Mouse (Mus musculus) cerebellum, postnatal 10 days (tissue): ENCODE results near the gene Rasgef1a.
A peak's percentile ranks its signal among the peaks of the same experiment; 100 is the strongest.

Experiments used
- DNase-seq, 2 experiments: peaks; one replicate each; pipeline ENCODE4 v3.0.0; 2021; ENCODE audit warnings: mixed read lengths in 2 of 2

Rasgef1a gene

DNA sequence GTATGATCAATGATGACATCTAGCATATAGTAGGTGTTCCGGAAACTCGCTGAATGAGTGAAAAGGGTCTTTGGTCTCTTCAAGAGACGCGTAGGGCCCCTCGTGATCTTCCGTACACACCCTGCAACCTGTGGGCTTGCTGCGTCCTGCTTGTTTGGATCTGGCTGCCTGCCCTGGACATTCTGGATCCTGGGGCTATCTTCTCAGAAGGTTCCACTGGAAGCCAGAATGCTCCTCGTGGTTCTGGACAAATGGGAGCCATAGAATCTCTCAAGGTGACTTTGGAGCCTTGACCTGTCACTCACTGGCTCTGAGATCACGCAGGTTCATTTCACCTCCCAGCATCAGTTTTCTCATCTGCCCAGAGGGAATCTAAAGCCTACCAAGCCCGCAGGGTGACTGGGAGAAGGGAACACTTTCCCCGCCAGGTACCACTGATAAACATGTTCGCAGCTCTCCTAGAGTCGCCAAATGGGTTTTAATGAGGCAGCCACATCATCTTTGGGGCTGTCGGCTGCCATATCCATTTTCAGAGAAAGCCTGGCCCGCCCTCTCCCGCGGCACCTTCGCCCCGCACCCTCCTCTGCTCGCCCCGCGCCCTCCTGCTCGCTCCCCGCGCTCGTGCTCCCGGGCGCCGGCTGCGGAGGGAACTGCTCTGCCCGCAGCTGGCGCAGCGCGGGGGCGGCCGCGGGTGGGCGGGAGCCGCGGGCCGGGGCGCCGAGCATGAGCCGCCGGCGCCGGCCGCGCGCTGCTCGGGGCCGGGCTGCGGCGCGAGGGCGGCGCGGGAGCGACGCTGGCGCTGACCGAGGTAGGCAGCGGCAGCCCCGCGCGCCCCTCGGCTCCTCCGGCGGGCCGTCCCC, at the start of gene Rasgef1a:
Gene Rasgef1a, plus strand, starts transcription at position 683 of the 860 bp plus-strand sequence.
- peak; percentile 60 to 61 for DNase-seq

DNA sequence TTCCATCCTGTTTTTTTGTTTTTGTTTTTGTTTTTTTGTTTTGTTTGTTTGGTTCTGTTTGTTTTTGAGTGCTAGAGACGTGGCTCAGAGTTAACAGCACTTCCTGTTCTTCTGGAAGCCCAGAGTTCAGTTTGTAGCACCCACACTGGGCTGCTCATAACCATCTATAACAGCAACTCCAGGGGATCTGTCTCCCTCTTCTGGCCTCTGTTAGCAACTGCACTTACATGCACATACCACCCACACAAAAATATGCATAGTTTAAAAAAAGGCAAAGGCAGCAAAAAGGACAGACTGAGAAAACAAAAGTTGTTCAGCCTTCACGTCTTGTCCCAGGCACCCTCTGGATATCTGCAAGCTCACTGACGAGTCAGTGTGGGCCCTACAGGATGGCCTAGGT, 48.0 kb upstream of the Rasgef1a start:
- no peak for DNase-seq

DNA sequence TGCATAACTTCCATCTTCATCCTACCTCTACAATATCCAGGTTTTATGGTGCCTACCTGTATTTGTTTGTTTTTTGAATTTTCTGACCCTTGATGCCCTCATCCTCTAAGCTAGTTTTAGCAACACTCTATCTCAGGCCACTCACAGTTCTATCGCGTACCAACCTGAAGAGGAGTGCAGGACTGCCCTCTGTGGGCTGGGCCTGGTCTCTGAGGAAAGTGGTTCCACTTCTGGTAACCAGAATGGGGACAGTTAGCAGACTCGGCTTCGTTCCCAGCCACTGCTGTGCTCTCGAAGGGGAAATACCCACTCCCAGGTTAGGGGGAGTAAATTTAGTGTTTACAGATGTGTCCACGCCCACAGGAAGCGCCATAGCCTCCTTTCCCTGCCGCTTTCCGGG, 44.5 kb upstream of the Rasgef1a start:
- no peak for DNase-seq

DNA sequence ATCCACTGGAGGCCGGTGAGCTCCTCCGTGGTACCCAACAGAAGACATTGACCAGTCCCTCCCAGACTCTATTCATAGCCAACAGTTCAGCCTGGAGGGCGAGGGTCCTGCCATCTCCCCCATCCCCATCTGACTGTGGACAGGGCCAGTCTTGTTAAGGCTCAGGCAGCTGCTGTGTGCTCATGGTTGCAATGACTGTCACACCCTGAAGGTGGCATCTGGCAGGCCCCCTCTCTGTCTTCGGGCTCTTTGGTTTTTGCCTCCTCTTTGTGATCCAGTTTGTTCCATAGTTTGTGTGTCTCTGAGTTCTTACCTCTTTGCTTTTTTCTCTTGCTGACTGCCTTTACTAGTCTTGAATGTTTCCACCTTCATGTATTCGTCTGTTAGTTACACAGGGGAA, 24.1 kb upstream of the Rasgef1a start:
- DNase-seq: peak in 1 of 2 experiments; percentile 9

DNA sequence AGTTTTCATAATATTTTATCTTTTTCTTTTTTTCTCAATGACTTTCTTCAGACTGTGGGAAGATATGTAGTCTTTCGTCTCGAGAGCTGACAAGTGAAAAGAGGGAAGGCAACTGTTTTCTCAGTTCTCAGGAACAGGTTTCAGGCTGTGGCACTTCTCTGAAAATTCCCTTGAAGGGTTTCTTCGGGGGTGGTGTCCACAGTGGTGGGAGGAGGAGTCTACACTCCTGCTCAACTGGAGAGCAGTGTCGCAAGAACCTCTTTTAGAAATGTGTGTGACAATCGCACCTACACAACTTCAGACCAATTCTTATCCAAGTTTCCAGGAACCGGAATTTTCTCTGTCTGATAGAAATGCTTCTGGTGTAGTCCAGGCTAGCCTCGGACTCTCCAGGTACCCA, 22.0 kb upstream of the Rasgef1a start:
- DNase-seq: no peak

DNA sequence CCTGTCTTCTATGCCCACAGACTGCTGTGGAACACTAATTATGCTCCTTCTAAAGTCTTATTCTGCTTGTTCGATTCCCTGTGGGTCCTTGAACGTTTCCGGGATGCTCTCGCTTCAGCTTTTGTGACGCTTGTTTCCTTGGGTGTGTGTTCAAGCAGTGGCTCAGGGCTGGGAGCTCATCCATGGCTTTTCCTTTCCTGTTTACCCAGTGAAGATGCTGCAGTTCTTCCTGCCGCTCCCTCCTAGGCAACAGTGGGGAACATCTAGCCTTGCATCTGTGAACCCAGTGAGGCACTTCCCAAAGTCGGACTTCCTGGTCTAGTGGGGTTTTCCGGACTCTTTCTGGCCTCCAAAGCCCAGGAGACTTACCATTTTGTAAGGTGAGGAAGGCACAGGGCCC, 20.6 kb upstream of the Rasgef1a start:
- DNase-seq: no peak

DNA sequence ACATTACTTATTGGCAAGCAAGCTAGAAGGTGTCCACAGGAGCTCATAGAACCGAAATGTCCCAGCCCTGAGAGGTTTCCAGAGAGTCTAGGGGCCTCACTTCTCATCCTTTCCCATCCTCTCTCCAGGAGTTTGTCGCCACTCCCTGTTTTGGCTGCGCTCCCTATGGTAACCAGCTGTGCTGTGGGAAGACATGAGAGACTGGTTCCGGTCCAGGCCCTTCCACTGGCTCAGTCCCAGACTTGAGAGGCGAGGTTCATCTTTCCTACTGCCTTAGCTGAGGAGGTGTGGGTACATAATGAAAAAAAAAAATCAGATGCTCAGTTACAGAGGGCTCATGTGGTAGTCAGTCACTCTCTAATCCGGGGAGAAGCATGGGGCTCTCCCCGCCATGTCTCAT, 19.9 kb upstream of the Rasgef1a start:
- no peak for DNase-seq

DNA sequence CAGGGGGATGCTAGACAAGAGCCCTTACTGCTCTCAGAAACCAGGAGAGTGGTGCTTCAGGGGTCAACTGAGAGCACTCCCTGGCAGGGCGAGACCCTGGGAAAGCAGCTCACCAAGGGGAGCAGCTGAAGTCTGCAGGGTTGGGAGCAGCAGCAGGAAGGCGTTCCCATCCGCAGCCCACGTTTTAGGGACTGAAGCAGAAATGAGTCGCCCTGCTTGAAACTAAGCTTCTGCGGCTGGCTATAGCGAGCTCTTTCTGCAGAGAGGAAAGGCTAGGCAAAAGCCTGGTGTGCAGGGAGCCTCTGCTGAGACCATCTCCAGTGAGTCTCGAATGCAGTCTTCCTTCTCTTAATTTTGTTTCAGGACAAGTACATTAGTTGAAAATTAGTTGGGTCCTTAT, 19.3 kb upstream of the Rasgef1a start:
- DNase-seq: no peak

DNA sequence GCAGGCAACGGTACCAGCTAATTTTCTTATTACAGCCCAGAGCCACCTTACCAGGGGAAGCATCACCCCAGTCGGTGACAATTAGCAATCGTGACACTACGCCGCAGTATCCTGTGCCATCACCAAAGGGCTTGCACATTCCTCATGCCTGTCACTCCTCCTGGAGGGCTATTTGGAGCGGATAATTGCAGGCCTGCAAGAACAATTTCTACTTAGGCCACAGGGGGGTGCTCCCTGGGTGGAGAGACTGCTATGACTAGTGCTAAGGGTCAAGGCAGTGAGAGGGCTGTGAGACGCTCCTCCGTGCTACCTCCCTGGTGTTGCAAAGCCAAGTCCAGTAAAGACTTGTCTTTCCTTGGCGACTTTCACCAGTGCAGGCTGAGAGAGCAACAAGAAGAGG, 16.1 kb upstream of the Rasgef1a start:
- DNase-seq: peak; percentile 42 to 57

DNA sequence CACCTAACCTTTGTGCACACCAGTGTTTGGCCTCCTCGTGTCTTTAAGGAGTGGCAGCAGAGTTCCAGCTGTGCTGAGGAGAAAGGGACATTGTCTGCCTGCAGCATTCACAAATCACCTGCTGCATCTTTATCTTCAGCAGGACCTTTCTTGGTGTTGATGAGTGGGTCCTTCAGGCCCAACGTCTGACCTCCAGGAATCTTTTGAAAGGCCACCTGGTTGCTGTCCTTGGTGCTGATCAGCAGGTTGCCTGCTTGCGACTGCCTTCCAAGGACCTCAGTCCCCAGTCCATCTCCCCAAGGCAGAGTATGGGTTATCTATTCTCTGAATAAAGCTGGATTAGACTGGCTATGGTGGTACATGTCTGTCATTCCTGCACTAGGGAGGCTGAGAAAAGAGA, 10.0 kb upstream of the Rasgef1a start:
- DNase-seq: no peak

DNA sequence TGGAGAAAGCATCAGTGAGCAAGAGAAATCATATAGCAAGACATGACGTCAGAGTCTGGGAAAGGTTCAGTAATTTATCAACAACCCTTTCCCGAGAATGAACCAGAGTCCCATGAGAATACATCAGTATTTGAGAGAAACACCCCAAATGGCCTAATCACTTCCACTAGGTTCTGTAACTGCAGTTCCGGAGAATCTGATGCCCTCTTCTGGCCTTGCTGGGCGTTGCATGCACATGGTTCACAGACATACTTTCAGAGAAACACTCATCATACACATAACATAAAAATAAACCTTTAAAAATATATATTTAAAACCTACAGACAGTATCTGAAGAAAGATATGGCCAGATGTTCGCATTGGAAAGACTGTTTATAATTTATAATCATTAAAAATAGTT, 3.9 kb upstream of the Rasgef1a start:
- DNase-seq: peak; percentile 60 to 77

DNA sequence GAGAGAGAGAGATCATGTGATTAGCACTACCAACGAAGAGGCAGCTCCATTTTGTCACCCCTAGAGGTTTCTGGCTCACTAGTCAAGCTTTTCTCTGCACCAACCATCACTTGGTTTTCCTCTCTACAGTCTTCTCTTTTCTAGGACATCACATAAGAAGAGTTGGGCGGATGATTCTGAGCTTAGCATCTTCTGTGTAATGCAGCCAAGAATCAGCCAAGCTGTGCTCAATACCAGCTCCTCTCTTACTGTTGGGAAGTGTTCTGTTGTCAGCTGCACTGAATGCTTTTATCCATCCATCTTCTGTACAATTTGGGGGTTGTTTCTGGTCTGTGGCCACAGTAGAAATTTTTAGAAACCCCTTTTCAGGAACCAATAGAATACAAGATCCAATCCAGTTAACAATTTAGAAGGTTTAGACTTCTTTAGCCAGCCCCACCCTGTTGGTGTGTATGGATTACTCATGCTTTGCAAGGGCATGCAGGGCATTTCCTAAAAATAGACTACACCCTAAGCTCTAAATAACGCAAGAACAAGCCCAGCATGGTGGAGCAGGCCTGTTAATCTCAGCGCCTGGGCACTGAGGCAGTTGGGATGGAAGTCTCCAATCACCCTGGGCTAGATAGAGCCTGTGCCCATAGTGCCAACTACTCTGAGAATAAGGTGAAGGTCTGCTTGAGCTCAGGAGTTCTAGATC, 3.2 kb upstream of the Rasgef1a start:
- no peak for DNase-seq

DNA sequence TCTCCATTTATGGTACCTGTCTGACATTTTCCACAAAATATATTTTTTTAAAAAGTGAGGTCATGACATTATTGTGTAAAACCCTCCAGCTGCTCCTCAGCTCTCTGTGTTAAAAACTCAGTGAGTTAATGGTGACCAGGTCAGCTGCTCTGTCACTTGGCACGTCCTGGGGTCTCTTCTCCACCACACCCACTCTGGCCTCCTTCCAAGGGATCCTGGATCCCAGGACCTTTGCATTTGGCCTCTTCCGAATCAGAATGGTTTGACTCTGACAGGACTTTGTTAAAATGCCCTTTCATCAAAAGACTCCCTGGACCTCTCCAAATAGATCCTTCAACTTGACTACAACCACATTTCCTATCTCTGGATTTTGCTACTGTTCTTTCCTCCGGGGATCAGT, 982 bp upstream of the Rasgef1a start:
- peak; percentile 53 to 58 for DNase-seq

DNA sequence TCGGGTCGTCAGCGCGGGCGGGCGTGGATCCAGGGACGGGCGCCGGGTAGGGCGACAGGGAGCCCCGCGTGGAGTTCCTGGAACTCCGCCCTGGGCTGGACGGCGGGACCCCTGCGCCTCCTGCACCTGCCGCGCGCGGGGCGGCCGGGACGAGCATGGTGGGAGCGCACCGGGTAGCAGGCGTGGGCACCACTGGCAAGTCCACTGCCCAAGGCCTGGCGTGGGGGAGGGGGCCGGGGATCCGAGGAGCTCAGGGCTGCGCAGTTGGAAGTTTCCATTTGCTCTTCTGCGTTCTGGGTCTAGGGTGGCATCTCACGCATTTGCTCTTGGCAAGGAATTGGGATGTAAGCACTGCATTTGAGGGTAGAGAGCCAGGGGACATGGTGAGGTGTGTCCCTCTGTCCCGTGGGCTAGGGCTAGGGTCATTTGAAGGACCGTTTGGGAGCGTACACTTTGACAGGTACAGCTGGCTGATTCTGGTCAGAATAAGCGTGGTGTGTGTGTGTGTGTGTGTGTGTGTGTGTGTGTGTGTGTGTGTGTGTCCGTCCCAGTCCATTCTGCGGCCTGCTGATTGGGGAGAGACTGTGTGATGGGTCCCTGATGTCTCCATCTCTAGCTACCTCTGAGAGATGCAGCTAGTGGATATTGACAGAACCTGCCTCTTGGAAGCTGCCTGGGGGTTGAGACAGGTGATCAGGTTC, 528 bp downstream of the Rasgef1a start:
- peak; percentile 69 to 74 for DNase-seq

DNA sequence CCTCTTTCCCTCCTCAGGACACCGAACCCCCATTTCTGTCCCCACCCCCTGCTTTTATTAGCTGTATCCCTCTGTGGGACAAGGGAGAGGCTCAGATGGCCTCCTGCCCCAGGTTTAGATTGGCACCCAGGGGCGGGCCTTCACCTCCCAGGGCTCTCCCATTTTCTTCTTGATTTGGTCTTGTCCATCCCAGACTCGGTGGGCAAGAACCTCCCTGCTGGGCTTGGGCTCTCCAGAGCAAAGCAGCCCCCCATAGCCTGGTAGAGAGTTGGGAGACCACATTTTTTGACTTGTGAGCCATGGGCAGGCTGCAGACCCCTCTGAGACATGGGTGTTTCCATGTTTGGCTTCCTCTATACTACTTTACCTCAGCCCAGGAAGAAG, 1.1 kb downstream of the Rasgef1a start:
- DNase-seq: peak; percentile 22 to 25

DNA sequence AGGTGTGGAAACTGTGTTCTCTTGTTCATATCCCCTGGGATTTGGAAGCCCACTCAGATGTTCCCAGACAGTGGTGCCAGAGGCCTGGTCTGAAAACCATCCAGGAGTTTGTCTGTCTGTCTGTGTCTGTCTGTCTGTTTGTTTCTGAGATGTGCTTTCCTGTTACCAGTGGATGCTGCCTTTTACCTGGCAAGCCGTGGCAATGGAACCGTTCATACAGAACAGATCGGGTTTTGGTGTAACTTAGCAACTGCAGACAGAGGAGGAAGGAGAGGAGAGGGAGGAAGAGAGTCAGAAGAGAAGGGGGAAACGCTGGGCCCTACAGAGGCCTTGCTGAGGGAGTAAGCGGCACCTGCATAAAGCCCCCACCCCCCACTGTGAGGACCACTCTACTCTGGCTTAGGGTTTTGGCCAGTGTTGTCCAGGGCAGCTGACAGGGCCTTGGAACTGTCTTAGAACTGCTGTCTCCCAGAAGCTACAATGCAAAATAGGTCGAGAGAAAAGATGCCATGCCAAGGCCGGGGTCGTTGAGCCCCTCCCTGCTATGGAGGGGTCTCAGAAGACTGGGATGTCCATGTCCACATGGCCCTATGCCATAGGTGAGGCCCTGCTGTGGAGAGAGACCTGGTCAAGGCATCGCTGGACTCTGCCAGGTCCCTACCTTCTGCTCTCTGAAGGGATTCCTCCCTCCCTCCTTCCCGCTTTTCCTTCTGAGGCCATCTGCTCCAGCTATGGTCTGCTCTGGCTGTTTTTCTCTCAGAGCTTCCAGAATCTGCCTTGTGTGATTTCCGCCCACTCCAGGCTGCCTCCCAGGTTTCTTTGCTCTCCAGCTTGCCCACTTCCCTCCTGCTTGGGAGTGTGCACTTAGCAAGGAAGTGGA, 2.0 kb downstream of the Rasgef1a start:
- DNase-seq: peak; percentile 74 to 82

DNA sequence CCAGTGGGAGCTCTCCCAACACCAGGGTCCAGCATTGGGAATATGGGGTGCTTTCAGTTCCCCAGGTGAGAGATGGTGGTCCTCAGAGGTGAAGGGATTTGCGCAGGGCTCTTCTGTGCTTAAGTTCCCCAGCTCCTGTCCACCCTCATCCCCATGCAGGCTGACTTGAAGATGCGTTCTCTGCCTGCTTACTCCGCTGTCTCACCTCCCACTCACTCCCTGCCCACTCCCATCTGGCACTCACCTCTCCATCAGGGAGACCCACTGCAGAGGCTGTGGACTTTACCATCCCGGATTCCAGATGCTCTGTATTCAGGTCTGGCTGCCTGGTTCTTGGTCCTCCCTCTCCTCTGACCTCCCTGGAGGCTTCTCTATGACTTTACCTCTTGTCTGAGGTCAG, 3.6 kb downstream of the Rasgef1a start:
- no peak for DNase-seq

DNA sequence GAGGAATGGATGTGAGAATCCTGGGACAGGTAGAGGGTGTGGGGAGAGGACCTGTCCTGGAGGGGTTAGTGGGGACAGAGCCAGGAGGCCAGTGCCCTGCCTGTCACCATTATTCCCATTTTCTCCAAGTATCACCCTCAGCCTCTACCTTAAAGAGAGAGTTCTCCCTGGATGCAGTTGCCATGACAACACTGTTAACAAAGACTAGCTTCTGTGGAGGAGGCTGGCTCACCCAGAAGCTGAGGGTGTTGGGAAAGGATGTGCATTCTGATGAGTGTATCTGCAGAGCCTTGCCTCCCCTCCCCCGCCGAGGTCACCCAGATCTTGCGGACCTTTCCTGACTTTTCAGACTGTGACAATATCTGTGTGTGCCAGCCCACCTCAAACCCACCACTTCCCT, 4.7 kb downstream of the Rasgef1a start:
- peak in 1 of 2 experiments; percentile 28 for DNase-seq

DNA sequence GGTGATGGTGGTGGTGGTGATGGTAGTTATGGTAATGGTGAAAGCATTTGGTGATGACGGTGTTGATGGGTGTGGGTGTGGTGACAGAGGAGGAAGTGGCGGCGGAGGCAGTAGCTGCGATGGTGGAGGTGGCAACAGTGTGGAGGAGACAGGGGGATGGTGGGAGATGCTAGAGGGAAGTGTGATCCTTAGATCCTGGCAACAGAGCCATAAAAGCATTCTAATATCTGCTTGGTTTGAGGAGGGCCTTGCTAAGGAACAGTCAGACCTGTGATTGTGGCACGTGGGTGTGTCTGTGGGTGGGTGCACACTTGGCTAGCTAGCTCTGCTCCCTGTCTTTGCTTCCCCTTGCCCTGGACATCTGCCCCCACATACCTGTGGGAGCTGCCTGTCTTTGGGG, 7.4 kb downstream of the Rasgef1a start:
- no peak for DNase-seq

DNA sequence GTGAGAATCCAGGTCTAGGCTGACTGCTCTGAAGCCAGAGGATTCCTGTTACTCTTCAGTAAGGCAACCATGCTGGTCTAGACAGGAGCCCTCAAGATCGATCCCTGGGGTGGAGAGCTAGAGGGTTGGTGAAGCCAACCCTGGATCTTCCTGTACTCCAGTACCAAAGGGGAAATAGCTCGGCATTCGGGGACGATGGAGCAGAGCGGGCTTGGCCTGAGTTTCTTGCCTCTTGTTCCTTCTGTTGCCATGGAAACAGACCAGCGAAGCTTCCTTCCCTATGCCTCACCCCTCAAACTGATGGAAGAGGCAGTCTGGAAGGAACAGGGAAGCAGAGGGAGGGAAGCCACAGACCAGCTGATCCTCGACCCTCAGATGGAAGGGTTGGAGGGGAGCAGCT, 8.3 kb downstream of the Rasgef1a start:
- DNase-seq: peak; percentile 57 to 67

DNA sequence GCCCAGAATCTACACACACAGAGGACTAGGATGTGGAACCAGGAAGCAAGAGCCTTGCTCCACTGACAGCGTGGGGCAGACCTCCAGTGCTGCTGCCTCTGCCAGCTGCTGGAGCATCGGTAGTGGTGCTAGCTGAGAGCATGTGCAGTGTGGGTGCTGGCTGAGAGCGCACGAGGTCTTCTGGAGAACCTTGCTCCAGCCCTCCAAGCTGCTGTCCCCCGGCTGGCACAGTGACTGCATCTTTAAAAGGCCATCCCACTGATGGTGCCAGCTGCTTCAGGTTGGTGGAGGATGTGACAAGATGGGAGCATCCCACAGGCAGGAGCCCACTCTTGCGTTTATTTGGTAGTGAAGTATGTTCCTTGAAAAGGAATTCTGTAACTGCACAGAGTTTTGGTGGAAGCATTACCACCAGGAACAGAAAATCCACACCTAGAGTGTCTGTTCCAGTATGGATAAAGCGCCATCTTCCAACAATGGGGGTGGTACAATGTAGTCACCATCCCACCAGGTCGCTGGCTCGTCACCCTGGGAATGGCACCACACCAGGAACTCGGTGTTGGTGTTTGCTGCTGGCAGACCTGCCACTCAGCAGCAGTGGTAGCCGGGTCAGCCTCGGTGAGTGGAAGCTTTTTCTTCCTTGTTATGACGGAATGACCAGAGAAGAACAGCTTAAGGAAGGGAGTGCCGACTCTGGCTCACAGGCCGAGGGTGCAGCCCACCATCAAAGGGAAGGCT, 11.8 kb downstream of the Rasgef1a start:
- peak; percentile 68 to 69 for DNase-seq

DNA sequence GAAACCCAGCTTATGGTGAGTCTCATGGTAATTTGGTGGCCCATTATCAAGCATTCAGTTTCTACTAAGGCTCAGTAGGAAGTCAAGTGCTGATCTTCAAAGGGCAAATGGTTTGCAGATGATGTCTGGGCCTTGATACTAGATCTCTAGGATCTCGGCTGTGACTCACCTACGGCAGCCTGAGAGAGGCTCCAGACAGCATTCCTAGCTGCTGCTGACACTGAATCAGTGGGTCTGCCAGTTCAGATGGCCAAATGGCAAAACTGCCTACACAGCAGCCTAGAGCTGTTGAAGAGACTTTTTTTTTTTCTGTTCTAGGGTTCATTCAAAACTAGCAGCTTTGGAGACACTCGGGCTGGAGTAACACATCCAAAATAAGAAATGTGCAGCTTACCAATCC, 15.8 kb downstream of the Rasgef1a start:
- DNase-seq: no peak
